Mouse (Mus musculus) right cerebral cortex, adult 2 months (tissue): ENCODE data around the gene Pik3cd.
A peak's percentile ranks its signal among the peaks of the same experiment; 100 is the strongest.

ENCODE experiments used
- DNase-seq, 2 experiments: peaks; one replicate each; pipeline ENCODE4 v3.0.0; 2021 to 2022; ENCODE audit warnings: low spot score in 2 of 2

Pik3cd gene

DNA sequence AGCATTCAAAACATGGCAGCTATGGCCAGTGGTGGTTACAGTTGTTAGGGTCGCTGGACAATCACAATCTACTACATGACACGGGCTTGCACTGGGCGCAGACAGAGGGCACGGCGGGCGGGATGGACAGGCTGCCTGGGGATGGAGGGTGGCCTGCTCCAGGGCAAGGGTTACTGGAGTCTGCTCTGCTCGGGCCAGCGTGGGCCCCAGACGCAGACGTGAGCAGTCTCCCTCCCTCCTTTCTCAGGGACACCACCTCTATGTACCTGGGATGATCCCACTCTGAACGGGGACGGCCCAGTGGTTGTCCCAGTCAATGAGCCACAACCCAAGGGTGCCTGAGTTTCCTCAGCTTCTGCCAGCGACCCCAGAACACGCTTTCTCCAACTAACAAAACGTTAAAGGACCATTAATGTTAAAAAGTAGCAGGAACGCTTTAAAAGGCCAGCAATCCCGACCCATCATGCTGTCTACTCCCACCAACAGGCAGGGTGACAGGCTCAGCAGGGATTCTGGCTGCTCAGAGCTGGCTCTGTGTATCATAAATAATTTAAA, 22.6 kb upstream of the Pik3cd start:
- DNase-seq: no peak

DNA sequence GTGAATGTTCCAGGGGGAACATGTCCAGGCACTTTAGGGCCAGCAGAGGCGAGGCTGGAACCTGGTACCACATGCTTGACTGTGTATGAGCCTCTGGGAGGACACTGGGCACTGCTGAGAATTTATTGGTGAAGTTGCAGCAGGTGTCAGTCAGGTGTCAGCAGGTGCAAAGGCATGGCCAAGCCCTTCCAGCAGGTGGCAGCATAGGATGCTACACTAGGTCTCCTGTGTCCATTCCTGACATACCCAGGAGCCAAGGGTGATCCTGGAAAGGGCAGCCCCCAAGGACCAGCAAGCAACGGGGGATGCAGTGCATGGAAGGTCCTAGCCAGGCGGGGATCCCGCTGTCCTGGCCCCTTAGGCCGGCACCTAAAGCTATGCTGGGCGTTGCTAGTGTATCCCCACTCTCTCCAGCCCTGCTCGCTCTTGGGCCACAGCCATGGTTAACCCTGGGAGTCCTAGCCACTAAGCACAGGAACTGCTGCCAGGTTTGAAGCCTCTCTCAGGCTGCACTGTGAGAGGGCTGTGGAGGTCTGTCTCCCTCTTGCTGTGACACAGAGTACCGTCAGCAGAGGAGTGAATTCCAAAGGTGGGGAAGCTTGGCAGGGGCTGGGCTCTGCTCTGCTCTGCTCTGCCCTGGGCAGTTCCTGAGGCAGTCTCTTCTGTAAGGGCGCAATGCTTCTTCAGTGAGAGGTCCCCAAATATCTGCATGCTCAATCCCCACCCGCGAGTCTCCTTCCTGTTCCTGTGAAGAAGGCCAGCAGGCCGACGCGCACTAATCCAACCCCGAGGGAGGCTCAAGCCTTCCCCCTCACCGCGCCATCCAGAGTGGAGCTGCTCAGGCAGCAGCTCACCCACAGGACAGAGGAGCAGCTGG, 21.7 kb upstream of the Pik3cd start:
- DNase-seq: peak; percentile 53 to 56

DNA sequence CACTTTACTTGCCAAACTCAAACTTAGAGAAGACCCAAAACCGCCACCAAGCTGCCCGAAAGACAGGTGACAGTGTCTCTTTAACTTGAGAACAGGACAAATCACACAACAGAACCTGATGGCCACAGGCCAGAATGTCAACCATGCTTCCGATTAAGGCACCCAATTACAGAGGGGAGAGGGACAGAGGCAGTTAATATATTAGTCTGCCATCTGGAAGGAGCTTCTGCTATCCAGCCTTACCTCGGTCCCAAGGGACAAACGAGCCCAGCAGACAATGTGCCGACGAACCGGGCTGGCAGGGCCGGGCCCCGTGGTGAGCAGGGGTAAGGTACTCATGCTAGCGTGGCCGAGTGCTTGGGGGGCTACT, 20.6 kb upstream of the Pik3cd start:
- no peak for DNase-seq

DNA sequence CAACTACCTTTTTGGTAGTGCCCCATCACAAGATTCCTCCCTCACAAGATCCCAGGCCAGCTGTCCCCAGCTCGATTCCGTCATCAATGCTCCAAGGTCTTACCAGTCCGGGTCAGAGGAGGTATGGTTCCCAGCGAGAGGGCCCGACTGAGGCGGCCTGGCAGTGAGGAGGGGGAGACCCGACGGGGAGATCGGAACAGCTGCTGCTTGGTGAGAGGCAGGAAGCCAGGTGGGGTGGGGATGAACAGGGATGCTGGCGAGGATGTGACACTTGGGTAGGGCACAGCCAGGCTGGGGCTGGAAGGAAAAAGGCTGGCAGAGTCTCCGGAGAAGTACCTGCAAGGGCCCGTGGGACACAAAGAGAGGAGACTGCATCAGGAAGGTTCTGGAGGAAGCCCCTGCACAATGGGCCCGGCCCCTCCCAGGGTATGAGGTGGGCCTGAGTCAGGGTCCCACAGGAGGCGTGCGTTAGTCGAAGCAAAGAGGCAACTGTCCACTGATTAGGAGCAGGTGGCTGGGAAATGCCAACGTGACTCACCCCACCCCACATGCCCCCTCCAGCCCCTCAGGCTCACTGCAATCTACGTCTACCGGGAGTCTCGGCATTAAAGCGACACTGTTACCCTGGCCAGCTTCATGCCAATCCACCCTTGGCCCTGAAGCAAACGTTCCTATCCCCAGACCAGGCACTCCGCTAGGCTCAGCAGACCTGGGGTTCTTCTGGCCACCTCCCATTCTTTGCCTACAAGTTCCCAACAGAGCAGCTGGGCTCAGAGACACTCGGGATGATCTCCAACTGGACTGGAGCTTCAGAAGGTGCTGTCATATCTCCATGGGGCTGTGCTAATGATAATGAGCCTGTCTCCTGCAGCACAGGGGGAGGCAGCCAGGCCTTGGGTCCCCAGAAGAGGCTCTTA, 20.0 kb upstream of the Pik3cd start:
- DNase-seq: no peak

DNA sequence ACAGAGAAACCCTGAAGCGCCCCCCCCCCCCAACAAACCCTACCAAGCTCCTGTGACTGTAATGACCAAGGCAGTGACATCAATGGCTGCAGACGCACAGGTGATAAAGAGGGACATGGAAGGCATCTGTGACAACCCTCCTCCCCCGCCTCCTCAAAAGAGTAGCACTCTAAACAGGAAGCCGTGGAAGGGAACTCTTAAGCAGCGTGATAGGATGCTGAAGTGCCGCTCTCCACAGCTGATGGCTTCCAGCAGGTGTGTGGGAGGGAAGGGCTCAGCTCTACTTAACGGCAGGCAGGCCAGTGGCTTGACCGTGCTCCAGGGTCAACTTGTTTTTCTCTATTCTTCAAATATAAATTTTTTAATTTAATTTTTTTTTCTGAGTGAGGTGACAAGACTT, 18.8 kb upstream of the Pik3cd start:
- DNase-seq: no peak

DNA sequence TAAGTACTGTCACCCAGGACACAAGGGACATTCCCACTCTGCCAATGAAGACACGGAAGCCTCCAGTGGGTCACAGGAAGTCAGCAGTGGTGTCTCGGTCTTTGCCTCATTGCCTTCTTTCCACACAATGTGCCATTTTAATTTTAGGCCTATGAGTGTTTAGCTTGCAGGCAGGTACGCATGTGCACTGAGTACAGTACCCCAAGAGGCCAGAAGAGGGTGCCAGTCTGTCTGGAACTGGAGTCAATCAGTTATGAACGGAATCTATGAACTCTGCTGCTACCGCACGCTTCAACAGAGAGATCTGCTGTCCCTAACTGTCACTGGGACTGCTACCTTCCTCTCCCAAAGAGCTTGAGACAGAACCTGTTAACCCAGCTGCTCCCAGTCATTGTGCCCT, 17.3 kb upstream of the Pik3cd start:
- no peak for DNase-seq

DNA sequence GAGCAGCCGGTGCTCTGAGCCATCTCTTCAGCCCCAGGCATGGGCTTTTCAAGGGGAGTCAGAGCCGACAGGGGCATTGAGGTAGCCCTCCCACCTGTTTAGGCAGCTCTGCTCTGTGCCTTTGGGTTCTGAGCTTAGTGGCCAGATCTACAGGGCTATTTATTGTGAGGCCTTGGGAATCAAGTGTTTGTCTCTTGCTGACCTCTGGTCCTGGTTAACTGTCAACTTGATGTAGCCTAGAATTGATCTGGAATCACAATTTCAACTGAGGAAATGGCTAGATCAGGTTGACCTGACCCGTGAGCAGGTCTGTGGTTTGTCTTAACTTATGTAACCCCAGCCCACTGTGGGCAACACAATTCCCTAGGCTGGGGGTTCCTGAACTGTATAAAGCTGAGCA, 12.2 kb upstream of the Pik3cd start:
- no peak for DNase-seq

DNA sequence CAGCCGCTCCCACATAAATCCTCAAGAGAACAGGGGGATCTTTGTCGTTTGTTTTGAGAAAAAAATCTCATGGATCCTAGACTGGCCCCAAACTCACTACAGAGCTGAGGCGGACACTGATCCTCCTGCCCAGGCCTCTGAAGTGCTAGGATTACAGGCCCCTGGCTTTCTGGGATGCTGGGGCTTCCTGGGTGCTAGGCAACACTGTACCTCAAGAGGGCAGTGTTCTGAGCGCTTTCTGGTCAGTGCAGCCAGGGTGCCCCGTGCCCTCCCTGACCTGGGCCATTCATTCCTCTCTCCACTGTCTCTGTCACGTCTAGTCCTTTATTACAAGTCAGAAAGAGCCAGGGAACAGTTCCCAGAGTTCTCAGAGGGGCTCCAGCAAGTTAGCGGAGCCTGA, 9.6 kb upstream of the Pik3cd start:
- peak in 1 of 2 experiments; percentile 40 for DNase-seq

DNA sequence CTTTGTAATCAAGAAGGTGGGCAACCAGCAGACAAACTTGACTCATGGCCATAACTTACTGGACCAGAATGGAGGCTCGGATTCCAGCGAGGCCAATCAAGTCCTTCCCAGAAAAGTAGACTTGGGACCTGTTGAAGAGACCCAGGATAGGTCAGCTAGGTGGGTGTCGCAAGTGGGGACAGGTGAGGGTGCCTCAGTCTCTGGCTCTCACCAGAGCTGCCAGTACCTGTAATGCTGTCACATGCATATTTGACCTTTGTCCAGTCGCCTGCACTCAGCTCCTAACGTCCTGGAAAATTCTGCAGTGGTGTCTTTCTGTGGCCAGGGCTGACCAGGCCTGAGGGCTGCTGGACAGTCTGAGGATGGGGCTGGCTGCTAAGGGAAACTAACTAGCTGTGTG, 9.1 kb upstream of the Pik3cd start:
- no peak for DNase-seq

DNA sequence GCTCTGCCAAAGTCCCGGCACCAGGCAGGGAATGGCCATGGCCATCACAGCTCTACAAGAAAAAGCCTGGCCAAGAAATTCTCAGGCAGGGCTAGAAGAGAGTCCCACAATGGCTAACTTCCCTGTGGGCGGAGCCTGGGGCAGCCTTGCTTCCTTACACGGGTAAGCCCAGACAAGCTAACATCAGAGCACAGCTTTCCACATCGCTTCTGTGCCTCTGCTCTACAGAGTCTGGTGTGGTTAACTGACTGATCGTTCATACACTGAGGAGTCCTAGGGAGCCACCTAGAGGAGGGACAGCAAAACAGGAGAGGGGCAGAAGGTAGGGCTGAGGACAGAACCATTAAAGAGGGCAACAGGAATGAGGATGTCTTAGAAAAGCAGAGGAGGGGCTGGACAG, 8.1 kb upstream of the Pik3cd start:
- peak; percentile 51 to 65 for DNase-seq

DNA sequence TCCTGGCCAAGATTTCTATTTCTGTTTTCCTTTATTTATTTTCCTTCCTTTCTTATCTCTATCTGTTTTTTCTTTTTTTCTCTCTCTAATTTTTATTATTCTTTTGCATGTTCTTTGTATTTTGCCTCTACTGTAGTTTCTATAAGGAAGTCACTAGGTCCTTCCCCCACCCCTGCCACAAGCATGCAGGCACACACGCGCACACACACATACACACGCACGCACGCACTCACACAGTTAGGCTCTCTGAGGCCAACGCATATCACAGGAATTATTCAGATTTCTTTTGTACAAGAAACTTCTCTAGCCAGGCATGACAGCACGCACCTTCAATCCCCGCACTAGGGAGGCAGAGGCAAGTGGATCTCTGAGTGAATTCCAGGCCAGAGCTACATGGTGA, 3.6 kb upstream of the Pik3cd start:
- no peak for DNase-seq

DNA sequence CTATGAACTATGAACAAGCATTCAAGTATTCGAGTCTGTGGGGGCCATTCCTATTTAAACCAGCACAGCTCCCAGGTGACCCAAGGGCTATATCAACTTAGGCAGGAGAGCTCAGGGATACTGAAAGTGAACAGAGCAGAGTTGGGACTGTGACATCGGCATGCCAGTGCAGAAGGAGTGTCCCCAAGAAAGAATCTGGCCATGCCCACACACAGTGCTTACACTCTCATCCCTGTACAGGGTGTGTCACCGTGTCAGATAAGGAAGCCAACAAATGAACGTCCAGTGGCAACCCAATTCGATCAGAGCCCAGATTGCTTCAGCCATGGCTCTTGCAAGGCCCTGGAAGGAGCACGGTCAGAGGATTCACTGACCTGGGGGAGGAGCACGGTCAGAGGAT, 2.9 kb upstream of the Pik3cd start:
- DNase-seq: no peak

DNA sequence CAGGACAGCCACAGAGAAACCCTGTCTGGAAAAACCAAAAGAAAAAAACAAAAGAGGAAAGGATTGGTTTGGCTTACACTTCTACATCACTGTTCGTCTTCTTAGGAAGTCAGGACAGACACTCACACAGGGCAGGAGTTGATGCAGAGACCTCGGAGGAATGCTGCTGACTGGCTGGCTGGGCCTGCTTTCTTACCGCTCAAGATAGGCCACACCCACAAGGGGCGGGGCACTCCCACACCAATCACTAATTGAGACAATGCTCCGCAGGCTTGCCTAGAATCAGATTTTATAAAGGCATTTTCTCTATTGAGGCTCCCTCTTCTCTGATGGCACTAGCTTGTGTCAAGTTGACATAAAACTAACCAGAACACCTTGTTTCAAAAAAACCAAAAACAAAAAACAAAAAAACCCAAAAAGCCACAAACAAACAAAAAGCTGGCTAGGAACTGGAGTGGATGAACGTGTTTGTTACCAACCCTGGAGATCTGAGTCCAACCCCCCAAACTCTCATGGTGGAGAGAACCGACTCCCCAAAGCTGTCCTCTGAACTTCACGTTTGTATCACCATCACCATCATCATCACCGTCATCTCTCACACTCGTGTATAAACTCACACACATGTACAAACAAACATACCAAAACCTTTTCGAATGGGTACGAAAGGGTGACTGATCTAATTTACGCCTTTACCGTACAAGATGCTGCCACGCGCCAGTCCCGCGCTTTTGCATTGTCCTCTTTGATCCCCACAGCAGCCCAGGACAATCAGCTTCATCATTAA, 753 bp downstream of the Pik3cd start:
- DNase-seq: no peak

DNA sequence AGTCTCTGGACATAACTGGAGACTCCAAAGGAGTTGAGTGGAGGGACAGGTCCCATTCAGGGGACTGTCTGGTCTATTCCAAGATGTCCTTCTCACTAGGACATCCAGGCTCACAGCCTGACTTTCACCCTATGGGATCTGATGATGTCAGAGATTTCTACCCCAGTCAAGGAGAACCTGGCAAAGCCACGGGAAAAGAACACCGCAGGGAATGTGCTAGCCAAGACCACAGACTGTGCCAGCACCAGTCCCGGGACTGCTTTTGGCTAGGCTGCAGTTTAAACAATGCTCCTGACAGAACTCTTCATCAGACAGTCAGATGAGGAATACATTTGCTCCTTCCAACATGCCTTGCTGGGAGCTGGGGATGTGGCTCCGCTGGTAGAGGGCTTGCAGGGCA, 2.4 kb downstream of the Pik3cd start:
- no peak for DNase-seq

DNA sequence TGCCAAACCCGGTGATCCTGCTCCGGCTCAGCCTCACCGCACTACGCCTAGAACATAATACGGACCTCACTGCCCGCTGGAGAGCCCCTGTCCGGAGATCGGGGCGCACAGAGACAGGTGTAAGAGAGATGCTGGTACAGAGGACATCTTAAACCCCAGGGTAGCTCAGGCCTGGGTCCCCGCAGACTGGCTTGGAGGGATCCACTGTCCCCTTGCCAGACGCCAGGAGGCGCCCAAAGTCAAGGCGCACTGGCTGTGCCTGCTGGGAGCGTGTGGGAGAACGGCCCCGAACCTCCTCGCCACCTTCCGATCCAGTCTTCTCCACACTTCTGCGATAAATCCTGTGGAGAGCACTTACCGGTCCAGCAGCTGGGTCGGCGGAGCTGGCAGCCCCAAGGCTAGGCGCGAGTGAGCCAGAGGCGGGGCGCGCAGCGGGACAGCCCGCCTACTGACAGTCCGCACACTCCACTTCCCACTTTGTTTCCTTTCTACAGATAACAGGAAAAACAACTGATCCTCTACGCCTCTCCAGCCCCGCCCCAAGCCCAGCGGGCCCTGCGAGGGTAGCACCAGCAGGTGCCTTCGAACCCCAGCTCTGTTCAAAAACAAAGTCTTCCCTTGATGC, 4.1 kb downstream of the Pik3cd start:
- DNase-seq: peak in 1 of 2 experiments; percentile 51

DNA sequence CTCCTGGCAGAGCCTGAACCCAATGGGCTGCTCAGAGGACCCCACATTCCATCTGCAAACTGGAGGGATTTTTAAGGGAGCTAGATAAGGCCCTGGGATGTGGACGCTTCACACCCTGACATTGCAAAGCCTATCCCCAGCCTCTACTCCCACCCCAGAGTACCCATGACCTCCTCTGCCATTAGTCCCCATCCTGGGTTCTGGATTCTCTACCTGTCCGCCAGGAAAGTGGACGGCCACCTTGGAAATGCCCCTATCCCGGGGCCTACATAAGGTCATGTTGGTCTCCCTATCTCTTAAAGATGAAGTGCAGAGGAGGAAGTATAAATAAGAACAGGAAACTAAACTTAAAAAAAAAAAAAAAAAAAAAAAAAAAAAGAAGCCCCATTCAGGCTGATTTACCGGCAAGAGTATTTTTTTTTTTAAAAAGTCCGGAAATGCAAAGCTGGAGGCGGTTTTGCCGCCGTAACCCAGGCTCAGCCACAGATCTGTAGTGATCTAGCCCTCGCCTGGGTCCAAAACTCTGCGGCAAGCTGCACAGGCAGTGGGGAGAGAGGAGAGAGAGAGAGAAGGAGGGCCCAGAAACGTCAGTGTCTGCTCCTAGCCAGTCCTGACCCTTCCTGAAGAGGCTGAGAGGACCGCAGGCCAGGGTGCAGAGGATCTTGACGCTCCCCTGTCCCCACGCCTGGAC, 4.7 kb downstream of the Pik3cd start:
- no peak for DNase-seq

DNA sequence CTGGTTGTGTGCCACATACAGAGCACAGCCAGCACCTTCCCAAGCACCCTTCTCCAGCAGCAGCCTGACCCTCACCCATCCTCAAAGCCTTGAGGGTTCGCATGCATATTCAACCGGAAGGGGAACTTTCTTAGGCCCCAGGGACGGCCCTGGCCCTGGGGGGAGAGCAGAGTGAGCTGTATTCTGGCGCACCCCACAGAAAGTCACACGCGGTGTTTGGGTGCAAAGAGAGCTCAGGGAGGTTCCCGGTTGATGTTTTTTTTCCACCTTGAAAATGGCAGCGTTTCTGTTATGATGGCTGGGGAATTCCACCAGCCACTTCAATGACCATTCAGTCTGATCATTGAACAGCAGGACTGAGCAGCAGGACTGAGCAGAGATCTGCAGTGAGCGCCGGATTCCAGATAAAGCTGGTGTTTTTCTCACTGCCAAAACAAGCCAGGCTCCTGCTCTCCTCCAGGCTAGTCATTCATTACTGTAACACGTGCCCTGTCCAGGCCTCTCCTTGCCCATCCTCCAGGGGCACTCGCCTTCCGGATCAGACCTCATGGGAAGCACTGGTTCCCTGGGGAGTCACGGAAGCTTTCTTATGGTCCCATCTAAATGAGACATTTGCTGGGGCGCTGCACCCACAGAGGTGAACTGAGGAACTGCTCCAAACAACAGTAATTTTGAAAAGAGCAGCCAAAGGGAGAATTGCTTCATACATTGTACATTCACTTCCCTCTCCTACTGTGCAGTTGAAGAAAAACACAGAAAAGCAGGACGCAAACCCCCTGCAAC, 6.0 kb downstream of the Pik3cd start:
- DNase-seq: no peak

DNA sequence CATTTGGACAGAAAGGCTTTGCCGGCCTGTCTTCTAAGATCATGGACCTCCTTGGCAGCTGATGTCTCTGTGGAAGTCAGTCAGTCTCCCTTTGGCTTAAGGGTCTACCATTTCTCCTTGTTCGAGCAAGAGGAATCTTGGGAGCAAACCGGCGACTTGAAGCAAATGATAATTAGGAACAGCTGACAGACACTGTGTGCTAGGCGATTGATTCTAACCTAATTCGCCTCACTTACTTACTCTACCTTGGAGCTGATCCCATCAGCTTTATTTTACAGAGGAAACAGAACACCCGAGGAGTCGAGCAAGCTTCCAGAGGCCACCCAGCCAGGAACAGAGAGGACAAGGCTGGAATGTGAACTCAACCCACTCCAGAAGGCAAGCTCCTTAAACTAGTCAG, 11.0 kb downstream of the Pik3cd start:
- no peak for DNase-seq

DNA sequence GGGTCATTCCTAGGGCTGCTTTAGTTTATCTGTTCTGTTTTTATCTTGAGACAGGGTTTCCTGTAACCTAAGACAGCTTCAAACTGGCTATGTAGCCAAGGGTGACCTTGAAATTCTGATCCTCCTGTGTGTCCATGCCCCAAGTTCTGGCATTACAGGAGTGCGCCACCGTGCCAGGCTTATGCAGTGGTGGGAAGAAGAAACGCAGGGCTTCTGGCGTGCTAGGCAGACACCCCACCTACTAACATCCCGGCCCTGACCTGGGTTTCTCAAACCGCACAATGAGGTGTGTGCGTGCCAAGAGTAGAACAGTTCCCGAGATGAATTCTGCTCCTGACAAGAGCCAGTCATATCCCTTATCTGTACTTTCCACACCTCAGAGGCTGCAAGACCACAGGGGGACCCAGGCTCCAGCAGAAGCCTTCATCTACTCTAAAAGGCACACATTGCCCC, 11.5 kb downstream of the Pik3cd start:
- DNase-seq: no peak
